Mouse (Mus musculus): Measurements from ENCODE around the gene Rbm19. TPM values are rescaled to one million over a fixed set of nuclear protein-coding genes. Genes with fewer than 3 reads are reported as not detected.

Gene Rbm19
- polyA plus RNA-seq, 1 experiment, result 9.5 TPM

DNA sequence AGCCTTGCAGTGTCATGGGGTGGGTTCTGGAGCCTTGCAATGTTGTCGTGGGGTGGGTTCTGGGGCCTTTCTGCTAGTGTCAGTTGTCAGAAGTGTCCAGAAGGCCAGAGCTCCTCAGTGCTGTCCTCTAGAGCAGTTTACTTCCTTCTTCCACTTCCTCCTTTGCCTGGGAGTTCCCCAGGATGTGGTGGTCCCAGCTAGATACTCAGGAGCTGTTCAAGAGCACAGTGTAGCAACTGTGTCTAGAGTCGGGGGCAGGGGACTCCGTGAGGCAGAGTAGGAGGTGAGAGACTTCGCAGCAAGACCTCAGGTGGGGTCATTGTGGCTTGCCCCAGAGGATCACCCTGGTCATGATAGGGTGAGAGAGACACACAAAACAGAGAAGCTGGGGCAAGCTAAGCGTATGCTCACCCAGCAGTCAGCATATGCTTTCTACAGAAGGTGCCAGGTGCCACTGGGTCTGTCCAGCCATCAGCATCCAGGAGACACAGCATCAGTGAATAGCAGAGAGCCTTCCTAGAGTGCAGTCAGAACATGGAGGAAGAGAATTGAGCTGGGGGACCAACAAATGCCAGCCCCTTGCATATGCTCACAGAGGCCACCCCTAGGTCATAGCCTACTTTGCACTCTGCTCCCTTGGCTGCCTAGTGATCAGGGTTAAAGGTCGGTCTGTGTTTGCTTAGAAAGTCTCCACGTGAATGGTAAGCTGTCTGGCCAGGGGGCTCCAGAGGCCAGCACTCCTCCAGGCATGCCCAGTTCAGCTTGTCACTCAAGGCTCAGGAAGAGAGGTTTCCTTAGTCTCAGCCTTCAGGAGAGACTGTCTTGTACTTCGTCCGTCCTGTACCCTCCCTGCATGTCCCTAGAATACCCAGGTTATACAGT lies 49.0 kb downstream of the Rbm19 start:
- no peak for DNase-seq (ENCODE audit: low read depth)

DNA sequence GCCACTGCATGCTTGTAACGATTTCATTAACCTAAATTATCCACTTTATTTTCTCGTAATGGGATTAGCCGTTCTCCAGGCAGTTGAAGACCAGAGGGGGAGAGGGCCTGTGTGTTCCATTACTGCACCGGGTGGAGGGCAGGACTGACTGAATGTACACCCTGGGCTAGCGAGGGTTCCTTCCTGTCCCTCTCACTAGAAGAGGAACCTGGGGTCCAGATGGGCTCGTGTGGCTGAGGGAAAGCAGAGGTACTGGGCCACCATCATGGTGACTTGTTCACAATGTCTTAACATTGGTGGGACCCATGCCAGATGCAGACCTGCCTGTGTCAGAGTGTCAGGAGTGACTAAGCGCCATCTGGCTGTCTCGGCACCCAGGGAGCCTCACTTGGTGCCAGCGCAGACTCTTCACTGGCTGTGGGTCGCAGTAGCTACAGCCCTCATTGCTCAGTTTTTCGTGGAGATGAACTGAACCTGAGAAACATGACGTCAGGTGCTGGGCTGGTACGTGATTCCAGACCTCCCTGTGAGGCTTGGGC lies 51.6 kb downstream of the Rbm19 start:
- DNase-seq (ENCODE audit: low read depth), result no peak

DNA sequence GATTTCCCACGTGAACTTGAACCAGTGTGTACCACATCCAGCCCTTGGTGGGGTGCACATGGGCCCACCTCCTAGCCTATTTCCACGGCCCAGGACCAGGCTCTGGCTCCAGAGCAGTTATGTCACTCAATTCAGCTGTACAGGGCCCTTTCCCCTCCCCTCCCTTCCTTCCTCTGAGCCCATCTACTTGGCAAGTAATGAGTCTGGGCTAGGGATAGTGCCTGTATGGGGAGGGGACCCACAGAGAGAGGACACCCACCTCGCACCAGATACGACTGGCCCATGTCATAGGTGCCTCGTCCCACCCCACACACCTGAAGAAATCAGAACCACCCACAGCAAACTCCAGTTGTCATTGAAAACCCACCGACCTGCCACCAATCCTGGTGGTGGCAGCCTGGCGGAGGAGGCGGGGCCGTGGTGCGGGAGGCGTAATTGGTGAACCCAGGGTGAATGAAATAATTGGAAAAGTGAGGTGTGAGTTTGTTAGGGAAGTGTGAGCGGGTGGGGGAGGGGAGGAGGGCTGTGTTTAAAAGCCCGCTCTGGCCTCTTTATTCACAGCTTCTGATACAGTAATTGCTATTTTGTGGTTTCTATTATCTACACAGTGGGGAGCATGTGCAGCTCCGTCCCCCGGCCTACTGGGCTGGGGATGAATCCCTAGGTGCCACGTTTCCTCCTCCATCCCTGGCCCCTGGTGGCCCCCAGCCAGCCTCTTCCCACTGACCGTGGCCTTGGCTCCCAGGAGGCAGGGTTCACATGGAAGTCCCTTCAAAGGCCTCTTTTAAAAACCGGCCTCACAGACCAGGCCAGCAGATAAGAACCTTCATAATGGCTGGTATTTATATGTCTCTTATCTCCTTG lies 55.8 kb downstream of the Rbm19 start:
- DNase-seq (ENCODE audit: low read depth), result no peak

DNA sequence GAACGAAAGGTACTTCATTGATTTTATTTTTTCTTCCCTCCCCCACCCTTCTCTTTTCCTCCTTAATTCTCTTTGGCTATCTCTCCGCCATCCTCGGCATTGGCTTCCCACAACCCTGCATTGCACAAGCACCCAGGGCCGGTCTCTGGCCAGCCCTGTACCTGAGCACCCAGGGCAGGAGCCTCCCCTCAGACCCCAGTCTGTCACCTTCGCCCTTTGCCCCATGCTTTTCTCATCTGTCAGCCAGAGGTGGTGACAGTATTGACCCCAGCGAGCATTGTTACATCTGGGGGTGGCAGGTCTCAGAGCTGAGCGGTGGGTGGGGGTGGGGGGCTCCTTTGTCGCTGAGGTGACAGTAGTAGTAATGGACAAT lies 56.5 kb downstream of the Rbm19 start:
- no peak for DNase-seq (ENCODE audit: low read depth)

DNA sequence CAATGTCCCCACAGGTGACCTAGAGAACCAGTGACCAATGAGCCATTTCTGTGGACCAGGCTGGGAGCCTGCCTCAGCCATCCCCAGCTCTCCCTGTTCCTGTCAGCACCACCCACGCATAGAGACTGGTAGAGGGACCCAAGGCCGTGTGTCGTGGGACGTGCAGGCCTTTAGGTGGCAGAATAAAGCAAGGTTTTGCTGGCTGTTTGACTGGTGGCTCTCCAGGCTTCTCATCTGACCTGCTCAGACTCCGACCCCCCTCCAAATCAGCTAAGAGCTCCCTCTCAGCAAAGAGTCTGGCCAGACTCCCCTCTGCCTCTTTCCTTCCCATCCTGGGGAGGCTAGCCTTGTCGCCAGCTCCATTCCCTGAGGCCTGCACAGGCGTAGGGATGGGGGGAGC lies 58.1 kb downstream of the Rbm19 start:
- DNase-seq (ENCODE audit: low read depth), result no peak

DNA sequence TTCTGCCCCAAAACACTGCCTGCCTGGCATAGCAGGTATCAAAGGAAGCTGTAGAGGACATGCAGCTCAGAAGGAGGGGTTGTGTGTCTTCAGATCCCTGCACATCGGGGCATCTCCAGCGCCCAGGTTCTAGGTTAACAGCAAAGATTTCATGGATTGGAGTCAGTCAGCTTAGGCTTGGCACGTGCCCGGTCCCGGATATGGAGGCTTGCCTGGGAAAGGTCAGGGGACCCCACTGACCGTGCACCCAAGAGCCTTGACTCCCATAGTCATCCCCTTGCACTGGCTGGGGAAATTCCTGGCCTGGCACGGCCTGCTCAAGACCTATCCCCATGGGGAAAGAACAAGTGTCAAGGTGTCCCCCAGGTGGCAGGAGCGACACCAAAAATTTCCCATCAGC lies 59.0 kb downstream of the Rbm19 start:
- DNase-seq (ENCODE audit: low read depth), result no peak

DNA sequence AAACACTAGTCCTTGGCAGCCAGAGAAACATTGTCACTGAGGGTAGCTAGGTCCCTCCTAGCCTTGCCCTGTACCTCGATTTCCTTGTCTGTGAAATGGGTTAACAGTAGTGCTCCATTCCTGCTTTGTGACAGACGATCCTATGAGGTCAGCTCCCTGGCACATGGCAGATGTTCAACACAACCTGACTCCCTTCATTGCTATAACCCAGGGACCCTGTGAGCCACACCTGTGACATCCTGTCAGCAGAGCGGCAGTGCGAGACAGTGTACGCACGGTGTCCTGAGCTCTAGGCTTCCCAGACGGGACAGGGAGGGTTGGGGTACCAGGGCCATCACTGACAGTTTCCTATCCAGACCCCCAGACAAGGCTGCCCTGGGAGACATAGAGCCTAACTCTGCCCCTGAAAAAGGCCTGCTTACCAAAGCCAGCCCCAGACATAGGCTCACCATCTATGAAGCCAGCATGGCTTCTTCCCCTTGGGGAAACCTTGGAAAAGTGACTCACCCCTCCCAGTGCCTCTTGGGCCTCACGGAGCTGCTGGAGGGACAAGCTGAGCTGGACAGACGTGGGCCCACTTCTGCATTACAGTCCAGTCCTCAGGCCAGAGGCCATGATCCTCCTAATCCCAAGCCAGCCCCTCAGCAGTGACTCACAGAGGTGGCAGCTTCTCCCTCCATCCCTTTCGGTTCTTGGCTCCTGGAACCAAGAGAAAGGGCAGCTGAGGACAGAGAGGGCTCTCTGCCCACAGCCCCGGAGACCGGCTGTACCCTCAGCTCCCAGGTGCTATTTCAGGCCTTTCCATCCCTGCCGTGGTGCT lies 60.2 kb downstream of the Rbm19 start:
- DNase-seq (ENCODE audit: low read depth), result no peak

DNA sequence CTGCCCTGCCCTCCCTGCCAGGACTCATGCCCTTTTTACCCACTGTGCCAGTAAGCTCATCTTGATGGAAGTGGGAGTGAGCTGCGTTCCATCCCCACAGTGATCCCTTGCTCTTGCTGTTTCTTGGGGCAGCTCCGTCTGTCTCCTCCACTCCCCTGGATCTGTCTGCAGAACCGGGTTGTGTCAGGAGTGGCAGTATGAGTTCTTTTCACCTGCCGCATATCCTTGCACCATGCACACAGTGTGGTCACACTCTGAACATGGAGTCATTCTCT lies 60.7 kb downstream of the Rbm19 start:
- no peak for DNase-seq (ENCODE audit: low read depth)

DNA sequence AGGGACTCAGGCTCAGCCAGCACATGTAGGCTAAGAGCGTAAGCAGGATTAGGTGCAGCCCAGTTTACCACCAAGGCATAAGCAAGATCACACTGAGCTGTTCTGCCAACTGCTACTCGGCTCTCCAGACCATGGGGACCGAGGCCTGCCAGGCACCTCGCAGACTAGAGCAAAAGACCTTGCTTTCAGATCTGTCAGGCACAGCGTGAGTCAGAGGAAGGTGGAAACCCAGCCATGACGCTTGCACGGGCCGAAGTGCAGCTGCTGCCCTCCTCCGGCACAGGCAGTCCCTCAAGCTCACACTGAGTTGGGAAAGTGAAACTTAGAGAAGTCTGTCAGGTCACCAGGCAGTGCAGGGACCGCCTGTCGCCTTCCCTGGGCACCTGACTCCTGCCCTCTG lies 63.8 kb downstream of the Rbm19 start:
- DNase-seq (ENCODE audit: low read depth), result no peak

DNA sequence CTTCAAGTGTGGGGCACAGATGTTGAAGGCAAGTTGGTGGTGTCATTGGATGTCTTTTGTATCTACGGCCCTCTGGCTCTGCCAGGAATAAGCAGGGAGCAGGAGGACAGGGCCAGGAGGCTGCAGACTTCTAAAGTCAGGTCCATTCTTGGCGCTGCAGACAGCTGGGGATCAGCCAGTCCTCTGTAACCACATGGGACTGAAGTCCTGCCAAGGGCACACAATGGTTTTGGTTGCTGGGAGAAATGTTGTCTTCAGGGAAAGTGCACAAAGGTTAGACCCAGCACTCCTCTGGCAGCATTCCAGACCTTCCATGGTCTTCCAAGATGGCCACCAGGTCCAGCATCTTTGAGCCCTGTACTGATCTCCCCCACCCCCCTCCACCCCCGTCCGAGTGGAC lies 65.1 kb downstream of the Rbm19 start:
- DNase-seq (ENCODE audit: low read depth), result no peak

DNA sequence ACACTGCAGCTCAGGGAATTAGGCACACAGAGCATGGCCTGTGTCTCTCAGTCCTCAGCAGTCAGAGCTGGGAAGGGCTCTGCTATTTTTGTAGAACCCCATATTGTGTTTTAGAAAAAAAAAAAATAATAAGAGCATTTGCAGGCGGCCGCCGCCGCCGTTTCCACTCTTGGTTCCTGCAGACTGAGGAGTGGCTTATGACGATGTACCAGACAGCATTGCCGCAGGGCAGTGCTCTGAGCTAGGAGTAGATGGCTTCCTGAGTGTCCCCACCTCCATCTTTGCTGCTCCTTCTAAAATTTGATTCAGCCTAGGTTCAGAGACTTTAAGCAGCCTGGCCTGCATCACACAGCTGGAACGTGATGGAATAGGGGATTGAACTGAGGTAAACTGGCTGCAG lies 67.1 kb downstream of the Rbm19 start:
- DNase-seq (ENCODE audit: low read depth), result no peak

DNA sequence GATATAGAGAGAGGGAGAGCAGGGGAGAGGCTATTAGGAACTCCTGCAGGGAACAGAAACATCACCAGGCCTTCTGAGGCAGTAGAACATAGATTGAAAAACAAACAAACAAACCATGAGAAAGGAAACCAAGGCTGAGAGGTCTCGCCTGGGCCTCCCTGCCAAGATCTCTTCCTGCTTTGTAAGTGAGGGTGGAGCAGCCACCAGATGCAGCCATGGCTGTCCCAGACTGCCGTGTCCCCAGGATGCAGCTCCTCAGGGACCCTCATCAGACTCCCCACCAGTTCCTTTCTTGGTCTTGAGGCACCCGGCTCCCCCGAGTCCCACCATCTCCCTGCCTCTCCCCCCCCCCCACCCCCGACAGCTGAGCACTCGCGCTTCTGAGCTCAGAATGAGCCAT lies 67.5 kb downstream of the Rbm19 start:
- DNase-seq (ENCODE audit: low read depth), result no peak

DNA sequence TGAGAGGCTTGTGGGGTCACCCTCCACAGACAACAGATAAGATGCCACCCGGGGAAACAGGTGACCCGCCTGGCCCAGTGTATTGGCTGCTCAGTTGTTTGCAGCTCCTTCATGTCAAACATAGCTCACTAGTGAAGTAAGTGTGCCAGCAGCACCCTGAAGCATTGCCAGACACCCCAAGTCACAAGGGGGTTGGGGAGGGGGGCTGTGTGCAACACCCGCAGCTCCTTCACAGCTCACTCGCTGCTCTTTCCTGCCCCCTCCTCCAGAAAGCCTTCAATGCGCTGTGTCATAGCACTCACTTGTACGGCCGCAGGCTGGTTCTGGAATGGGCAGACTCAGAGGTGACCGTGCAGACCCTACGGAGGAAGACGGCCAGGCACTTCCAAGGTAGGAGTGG lies 69.7 kb downstream of the Rbm19 start:
- DNase-seq (ENCODE audit: low read depth), result no peak

DNA sequence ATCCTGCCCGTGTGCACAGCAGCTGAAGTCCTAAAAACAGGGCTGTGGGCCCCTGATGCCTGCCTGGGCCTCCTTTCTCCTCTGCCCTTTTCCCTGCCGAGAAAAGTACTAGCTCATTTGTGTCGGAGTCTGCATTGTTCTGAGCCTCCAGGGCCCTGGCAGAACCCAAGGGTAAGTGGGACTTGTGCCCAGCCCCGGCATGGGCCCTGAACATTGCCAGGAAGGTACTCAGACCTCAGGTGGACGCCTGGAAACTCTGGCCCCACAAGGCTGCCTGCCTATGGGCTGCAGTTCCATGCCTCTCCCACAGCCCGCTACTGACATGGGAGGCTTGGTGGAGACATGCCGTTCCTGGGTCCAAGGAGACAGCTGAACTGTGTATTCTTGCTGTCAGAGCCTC lies 72.3 kb downstream of the Rbm19 start:
- no peak for DNase-seq (ENCODE audit: low read depth)

DNA sequence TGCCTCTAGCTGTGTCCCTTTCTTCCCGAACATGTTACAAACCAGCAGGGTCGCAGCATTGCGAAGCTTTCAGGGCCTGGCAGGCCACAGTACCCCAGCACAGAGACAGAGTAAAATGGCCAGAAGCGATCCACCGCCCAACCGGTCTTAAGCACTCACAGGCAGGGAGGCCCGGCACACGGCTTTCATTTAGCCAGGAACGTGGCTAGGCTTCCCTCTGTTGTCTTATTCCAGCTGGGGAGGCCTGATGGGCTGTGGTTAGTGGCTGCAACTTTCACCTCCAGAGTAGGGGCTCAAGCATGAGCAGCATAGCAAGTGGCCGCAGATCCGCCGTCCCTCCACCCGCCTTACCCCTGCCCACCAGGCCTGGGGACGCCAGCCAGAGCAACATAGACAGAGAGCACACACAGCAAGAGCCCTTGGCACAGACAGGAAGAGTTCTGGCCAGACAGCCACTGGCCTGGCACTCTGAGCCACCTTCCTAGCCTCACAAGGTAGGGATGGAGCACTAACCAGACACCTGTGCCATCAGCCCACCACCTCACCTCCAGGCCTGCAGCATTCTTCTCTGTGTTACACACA lies 73.8 kb downstream of the Rbm19 start:
- DNase-seq (ENCODE audit: low read depth), result no peak

DNA sequence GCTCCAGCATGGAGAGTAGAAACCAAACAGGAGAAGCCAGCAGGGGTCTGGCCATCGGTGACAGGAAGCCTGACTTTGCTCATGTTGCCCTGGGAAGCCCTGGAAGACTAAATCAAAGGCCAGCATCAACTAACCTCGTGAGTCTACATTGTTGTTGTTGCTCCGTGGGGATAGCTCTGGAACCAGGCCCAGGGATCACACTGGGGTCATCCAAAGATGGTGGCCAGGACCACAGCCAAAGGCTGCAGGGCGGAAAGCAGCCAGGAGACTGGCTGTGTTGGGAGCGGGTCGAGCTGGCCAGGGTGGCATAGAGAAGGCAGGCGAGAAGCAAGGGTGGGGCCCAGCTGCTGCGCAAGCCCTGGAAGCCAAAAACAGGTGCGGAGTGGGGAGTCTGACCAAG lies 75.4 kb downstream of the Rbm19 start:
- no peak for DNase-seq (ENCODE audit: low read depth)

DNA sequence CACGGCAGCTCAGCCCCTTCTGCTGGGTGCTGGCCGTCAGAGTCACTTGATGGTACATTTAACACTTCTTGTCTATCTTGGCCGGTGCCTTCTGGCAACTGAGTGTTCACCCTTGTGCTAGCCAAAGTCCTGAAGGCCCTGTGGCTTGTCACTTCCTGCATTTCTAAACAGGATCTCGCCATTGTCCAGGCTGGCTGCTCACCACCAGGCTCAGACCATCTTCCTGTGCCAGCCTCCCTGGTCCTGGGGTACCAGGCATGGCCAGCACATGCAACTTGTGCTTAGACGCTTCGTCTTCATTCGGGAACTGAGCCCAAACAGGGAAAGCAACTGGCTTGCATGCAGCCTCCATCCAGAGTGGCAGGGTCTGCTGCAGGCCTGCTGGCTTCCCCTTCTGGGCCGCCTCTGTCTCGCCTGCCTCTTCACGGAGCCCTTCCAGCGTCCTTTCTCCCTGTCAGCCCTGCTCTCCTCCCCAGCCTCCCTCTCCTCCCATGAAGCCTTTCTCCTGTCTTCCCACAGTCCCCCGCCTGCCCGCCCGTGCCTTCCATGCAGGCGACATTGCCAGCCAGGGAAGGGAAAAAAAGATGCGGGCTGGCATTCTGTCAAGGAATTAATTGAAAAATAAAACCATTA lies 78.2 kb downstream of the Rbm19 start:
- no peak for DNase-seq (ENCODE audit: low read depth)

DNA sequence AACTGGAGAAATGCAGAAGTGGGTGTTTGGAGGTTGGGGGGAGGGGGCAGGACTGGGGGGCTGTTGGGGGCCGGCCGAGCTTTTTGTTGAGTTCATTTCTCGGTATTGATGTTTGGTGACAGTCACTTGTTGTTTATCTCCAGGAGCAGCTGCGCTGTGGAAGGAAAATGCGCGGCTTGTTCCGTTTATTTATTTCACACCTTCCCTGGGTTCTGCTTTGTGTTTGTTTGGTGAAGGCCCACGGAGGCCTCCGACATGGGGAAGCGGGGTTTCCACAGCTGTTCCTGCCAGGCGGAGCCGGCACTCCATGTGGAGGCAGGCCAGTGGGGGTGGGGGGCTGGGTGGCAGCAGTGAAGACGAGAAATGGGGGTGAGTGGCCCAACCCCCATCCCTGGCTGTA lies 78.7 kb downstream of the Rbm19 start:
- no peak for DNase-seq (ENCODE audit: low read depth)

DNA sequence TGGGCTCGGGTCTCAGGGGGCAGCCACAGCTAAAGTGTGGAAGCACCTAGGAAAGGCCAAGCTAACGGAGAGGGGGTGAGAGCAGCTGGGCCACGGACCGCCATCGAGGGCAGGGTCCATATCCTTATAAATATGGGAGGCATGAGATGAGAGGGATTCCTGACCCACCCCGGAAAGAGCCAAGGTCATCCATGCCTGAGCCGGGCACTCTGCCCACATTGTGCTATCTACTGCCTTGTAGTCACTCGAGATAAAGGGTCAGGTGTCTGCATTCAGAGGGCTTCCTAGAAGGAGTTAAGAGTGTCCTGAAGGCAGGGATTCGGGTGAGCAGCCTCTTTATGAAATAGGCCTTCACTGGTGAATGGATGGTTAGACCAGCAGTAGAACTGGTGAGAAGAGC lies 80.6 kb downstream of the Rbm19 start:
- DNase-seq (ENCODE audit: low read depth), result no peak

DNA sequence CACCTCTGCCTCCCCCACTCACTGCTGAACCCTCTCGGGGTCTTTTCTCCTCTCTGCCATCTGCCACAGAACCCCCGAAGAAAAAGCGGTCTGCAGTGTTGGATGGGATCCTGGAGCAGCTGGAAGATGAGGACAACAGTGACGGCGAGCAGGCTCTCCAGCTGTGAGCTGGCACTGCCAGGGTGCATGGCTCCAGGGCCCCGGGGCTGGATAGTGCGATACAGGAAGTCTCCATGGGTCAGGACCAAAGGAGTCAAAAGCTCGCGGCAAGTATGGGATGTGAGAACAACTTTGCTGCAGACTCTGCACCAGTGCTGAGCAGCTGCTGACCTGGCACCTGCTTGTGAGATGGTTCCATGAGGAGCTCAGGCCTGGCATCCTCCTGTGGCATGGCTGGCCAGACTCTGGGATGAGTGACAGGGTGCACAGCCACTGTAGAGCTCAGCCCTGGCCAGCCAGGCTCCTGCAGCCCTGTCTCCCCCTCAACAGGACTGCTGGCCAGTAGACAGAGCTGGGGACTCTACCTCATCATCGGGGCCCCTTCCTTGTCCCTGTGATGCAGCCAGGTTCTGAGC lies 81.6 kb downstream of the Rbm19 start:
- no peak for DNase-seq (ENCODE audit: low read depth)

DNA sequence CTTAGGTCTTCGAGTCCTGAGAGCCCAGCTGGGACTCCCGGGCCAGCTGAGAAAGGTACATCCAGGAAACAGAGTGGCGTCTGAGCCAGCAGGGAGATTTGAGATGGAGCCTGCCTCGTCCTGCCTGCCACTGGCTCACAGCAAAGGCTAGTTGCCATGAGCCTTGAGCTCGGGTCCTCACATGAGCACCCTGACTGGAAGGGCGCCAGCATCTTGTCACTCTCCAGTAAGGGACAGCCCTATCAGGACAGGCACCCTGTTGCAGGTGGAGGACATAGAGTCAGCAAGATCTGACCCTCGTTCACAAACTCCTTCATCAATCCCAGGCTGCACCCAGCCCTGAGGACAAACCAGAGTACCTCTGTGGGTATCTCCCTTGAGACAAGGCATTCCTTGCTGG lies 83.6 kb downstream of the Rbm19 start:
- DNase-seq (ENCODE audit: low read depth), result no peak
